Mouse (Mus musculus): ENCODE measurements around the gene Gm5294. TPM values are rescaled to one million over a fixed set of nuclear protein-coding genes. Genes with fewer than 3 reads are reported as not detected.

The Gm5294 gene
- polyA plus RNA-seq, 1 experiment from 2014 or later = not detected

GRCm38 (mm10) chr5:138857010-138857617, 37.2 kb downstream of the Gm5294 start:
- ATAC-seq (ENCODE audit: insufficient read depth, low FRiP score) = peak; percentile 75
- peaks cover 4% of the 10 kb centered on the region; the same call in 1 of the 2 replicates for H3K4me1 ChIP-seq (ENCODE audit: control insufficient read depth, insufficient read depth, low read length)
- no peaks in the 10 kb centered on the region for H3K9me3 ChIP-seq (replicated peaks; ENCODE audit: control insufficient read depth, low read length)
- H3K4me3 ChIP-seq (replicated peaks; ENCODE audit: low read length) = no peak overlapping the region
- no peaks in the 10 kb centered on the region for H3K27me3 ChIP-seq (ENCODE audit: control insufficient read depth, insufficient read depth, low read length)
- no peak overlapping the region for H3K9ac ChIP-seq (ENCODE audit: low read length)
- 29% methylated on average over 9 of the region's 9 CpGs for WGBS
- H3K36me3 ChIP-seq (ENCODE audit: control insufficient read depth, insufficient read depth, low read length) = no peaks in the 10 kb centered on the region
- no peak overlapping the region for H3K27ac ChIP-seq (ENCODE audit: low read length)
- no peak overlapping the region for H3K4me2 ChIP-seq (ENCODE audit: low read depth, low read length)

- Histone ChIP-seq H3K9ac (ENCODE audit: low read length) (no peak overlapping the region), H3K4me2 (ENCODE audit: low read depth, low read length) (no peak overlapping the region), H3K4me3 (replicated peaks; ENCODE audit: low read length) (no peak overlapping the region), H3K9me3 (replicated peaks; ENCODE audit: control insufficient read depth, low read length) (no peaks in the 10 kb centered on the region), H3K27ac (ENCODE audit: low read length) (no peak overlapping the region), H3K4me1 (ENCODE audit: control insufficient read depth, insufficient read depth, low read length) (peaks cover 4% of the 10 kb centered on the region; the same call in 1 of the 2 replicates), H3K27me3 (ENCODE audit: control insufficient read depth, insufficient read depth, low read length) (no peaks in the 10 kb centered on the region), H3K36me3 (ENCODE audit: control insufficient read depth, insufficient read depth, low read length) (no peaks in the 10 kb centered on the region)
- ATAC-seq (ENCODE audit: insufficient read depth, low FRiP score) = no peak
- WGBS = 38% methylated on average over 13 of the region's 13 CpGs
Measured at GRCm38 (mm10) chr5:138857811-138858251, 38.0 kb downstream of the Gm5294 start.

GRCm38 (mm10) chr5:138863681-138864146, 43.8 kb downstream of the Gm5294 start:
- Histone ChIP-seq H3K4me3 (replicated peaks; ENCODE audit: low read length) (no peak overlapping the region), H3K9me3 (replicated peaks; ENCODE audit: control insufficient read depth, low read length) (no peaks in the 10 kb centered on the region), H3K4me2 (ENCODE audit: low read depth, low read length) (no peak overlapping the region), H3K36me3 (ENCODE audit: control insufficient read depth, insufficient read depth, low read length) (no peaks in the 10 kb centered on the region), H3K9ac (ENCODE audit: low read length) (no peak overlapping the region), H3K4me1 (ENCODE audit: control insufficient read depth, insufficient read depth, low read length) (peaks cover 19% of the 10 kb centered on the region), H3K27ac (ENCODE audit: low read length) (peak overlapping the region; percentile 85), H3K27me3 (ENCODE audit: control insufficient read depth, insufficient read depth, low read length) (no peaks in the 10 kb centered on the region)
- ATAC-seq (ENCODE audit: insufficient read depth, low FRiP score) = peak; percentile 79
- WGBS = 53% methylated on average over 7 of the region's 7 CpGs

- Histone ChIP-seq H3K36me3 (ENCODE audit: control insufficient read depth, insufficient read depth, low read length) (no peaks in the 10 kb centered on the region), H3K9me3 (replicated peaks; ENCODE audit: control insufficient read depth, low read length) (no peaks in the 10 kb centered on the region), H3K4me2 (ENCODE audit: low read depth, low read length) (no peak overlapping the region), H3K4me3 (replicated peaks; ENCODE audit: low read length) (no peak overlapping the region), H3K27me3 (ENCODE audit: control insufficient read depth, insufficient read depth, low read length) (no peaks in the 10 kb centered on the region), H3K9ac (ENCODE audit: low read length) (no peak overlapping the region), H3K27ac (ENCODE audit: low read length) (peak overlapping the region; percentile 85), H3K4me1 (ENCODE audit: control insufficient read depth, insufficient read depth, low read length) (peaks cover 19% of the 10 kb centered on the region)
- ATAC-seq (ENCODE audit: insufficient read depth, low FRiP score) = 0 out of 2 replicates have a peak, but pooled peaks have one; percentile 1
Measured at GRCm38 (mm10) chr5:138864166-138864565, 44.3 kb downstream of the Gm5294 start.

GRCm38 (mm10) chr5:138864880-138865279, 45.0 kb downstream of the Gm5294 start:
- 48% methylated on average over 7 of the region's 7 CpGs for WGBS
- Histone ChIP-seq H3K27ac (ENCODE audit: low read length) (peak overlapping the region; percentile 85), H3K4me2 (ENCODE audit: low read depth, low read length) (no peak overlapping the region), H3K9me3 (replicated peaks; ENCODE audit: control insufficient read depth, low read length) (no peaks in the 10 kb centered on the region), H3K9ac (ENCODE audit: low read length) (peak overlapping the region; percentile 46), H3K4me1 (ENCODE audit: control insufficient read depth, insufficient read depth, low read length) (peaks cover 19% of the 10 kb centered on the region), H3K36me3 (ENCODE audit: control insufficient read depth, insufficient read depth, low read length) (no peaks in the 10 kb centered on the region), H3K27me3 (ENCODE audit: control insufficient read depth, insufficient read depth, low read length) (no peaks in the 10 kb centered on the region), H3K4me3 (replicated peaks; ENCODE audit: low read length) (no peak overlapping the region)
- ATAC-seq (ENCODE audit: insufficient read depth, low FRiP score) = peak; percentile 74

GRCm38 (mm10) chr5:138865637-138866036, 45.8 kb downstream of the Gm5294 start:
- H3K9ac ChIP-seq (ENCODE audit: low read length) = peak overlapping the region; percentile 46
- H3K4me1 ChIP-seq (ENCODE audit: control insufficient read depth, insufficient read depth, low read length) = peaks cover 19% of the 10 kb centered on the region
- H3K36me3 ChIP-seq (ENCODE audit: control insufficient read depth, insufficient read depth, low read length) = no peaks in the 10 kb centered on the region
- H3K4me2 ChIP-seq (ENCODE audit: low read depth, low read length) = no peak overlapping the region
- WGBS = 37% methylated on average over 4 of the region's 4 CpGs
- peak overlapping the region; percentile 85 for H3K27ac ChIP-seq (ENCODE audit: low read length)
- ATAC-seq (ENCODE audit: insufficient read depth, low FRiP score) = no peak
- no peaks in the 10 kb centered on the region for H3K27me3 ChIP-seq (ENCODE audit: control insufficient read depth, insufficient read depth, low read length)
- H3K9me3 ChIP-seq (replicated peaks; ENCODE audit: control insufficient read depth, low read length) = no peaks in the 10 kb centered on the region
- H3K4me3 ChIP-seq (replicated peaks; ENCODE audit: low read length) = no peak overlapping the region

Other genes starting within 250 kb of the Gm5294 start
- gene Zfp68, start 200.3 kb upstream of the Gm5294 start, polyA plus RNA-seq (2015; fragmentation: Nextera tagmentation; extraction: Ambion mirVana) = 62.8 and 63.0 TPM in 2 replicates
- gene A430033K04Rik, start 197.2 kb upstream of the Gm5294 start, polyA plus RNA-seq (2015; fragmentation: Nextera tagmentation; extraction: Ambion mirVana) = 10.8 and 13.6 TPM in 2 replicates
- 4.8 and 5.4 TPM in 2 replicates for gene Fam20c, start 65.6 kb upstream of the Gm5294 start, polyA plus RNA-seq (2015; fragmentation: Nextera tagmentation; extraction: Ambion mirVana)
- gene Pdgfa, start 177.3 kb downstream of the Gm5294 start, polyA plus RNA-seq (2015; fragmentation: Nextera tagmentation; extraction: Ambion mirVana) = 48.5 and 52.3 TPM in 2 replicates